ENCODE assay signal across 8 mouse cellular contexts in the genomic region with DNA sequence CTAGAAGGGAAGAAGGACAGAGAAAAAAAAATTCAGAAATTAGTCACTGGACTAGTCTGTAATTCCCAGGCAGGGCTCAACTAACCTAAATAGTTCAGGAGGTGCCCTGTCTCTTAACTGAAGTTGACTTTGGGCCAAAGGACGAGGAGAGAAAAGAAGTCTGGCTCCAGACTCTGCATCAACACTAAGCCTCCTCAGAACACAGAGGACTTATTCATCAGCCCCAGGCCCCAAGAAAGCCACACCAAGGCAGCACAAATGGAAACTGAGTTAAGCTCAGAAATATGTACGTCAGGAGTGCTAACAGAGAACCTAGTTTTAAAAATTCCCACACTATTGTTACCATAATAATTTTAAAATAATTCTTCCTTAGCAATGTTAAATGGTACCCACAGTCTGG. TPM values are rescaled to one million over a fixed set of nuclear protein-coding genes. Genes with fewer than 3 reads are reported as not detected.
DNase-seq lines count a peak whose midpoint lies in the region; ATAC-seq lines count a peak whose summit lies in the region.
"Had no signal": no experiment of that assay in that cellular context is flagged by ENCODE, and none has a peak within 500 bp of the region (broad histone marks: within the 10 kb centered on the region; RNA-seq: fewer than 3 reads in every experiment).

No protein-coding gene starts in this region.

- peak overlapping the region; percentile 44; the same call in 1 of the 2 replicates for H3K27ac ChIP-seq in forebrain, embryonic 14.5 days (ENCODE audit: low read depth, low read length)
- H3K27ac ChIP-seq in limb, embryonic 12.5 days: peak overlapping the region; percentile 83

- H3K4me2 ChIP-seq in forebrain, embryonic 14.5 days (ENCODE audit: low read length): peak overlapping the region; percentile 60
- H3K4me2 ChIP-seq in limb, embryonic 12.5 days: peak overlapping the region; percentile 54

- H3K9ac ChIP-seq in forebrain, embryonic 14.5 days (ENCODE audit: low read length): peak overlapping the region; percentile 17; the same call in 1 of the 2 replicates
- H3K9ac ChIP-seq in limb, embryonic 12.5 days (replicated peaks): peak overlapping the region; percentile 13; the same call in 1 of the 2 replicates

- no peak for ATAC-seq in forebrain, embryonic 14.5 days
- no peak for ATAC-seq in limb, embryonic 12.5 days (ENCODE audit: insufficient number of reproducible peaks, insufficient read depth, low FRiP score, low TSS enrichment, low read depth)

- no peaks in the 10 kb centered on the region for H3K9me3 ChIP-seq in forebrain, embryonic 14.5 days (replicated peaks; ENCODE audit: control insufficient read depth, low read length)
- H3K9me3 ChIP-seq in limb, embryonic 12.5 days: no peaks in the 10 kb centered on the region

- DNase-seq in right cerebral cortex, postnatal 10 days (ENCODE audit: low spot score in 2 of 2): peak; percentile 30 to 41
- no peak for DNase-seq in right cerebral cortex, postnatal 4 days
- DNase-seq in forebrain, embryonic 14.5 days (ENCODE audit: low spot score): peak; percentile 52
- DNase-seq in thymus, postnatal 14 days: no peak
- DNase-seq in natural killer cell, adult 2 months (ENCODE audit: low spot score in 2 of 2): no peak
- DNase-seq in cerebellum, postnatal 14 days: no peak
- DNase-seq: kidney, adult 18-20 months had no signal

- H3K36me3 ChIP-seq in forebrain, embryonic 14.5 days (ENCODE audit: control insufficient read depth, insufficient read depth, low read length): peaks cover 36% of the 10 kb centered on the region
- H3K36me3 ChIP-seq in limb, embryonic 12.5 days: peaks cover 40% of the 10 kb centered on the region

- WGBS in forebrain, embryonic 14.5 days: 1% methylated on average over 2 of the region's 2 CpGs
- 31% methylated on average over 2 of the region's 2 CpGs for WGBS in limb, embryonic 12.5 days

- H3K4me3 ChIP-seq in forebrain, embryonic 14.5 days (ENCODE audit: low read depth, low read length): peak overlapping the region; percentile 15
- peak overlapping the region; percentile 29 for H3K4me3 ChIP-seq in limb, embryonic 12.5 days (replicated peaks)

- H3K4me1 ChIP-seq in forebrain, embryonic 14.5 days (ENCODE audit: control insufficient read depth, insufficient read depth, low read length): peaks cover 16% of the 10 kb centered on the region
- peaks cover 36% of the 10 kb centered on the region for H3K4me1 ChIP-seq in limb, embryonic 12.5 days (replicated peaks)

- H3K27me3 ChIP-seq in forebrain, embryonic 14.5 days (replicated peaks; ENCODE audit: control insufficient read depth, insufficient read depth, low read length): no peaks in the 10 kb centered on the region
- H3K27me3 ChIP-seq in limb, embryonic 12.5 days: no peaks in the 10 kb centered on the region

RNA-seq across cellular contexts. Expression of a gene that starts 25.5 kb away (rescaled TPM):
- 154 and 164 TPM in 2 replicates for polyA plus RNA-seq in forebrain, embryonic 14.5 days (2014; fragmentation: Nextera tagmentation; extraction: Ambion mirVana)
- 201 and 206 TPM in 2 replicates for polyA plus RNA-seq in limb, embryonic 12.5 days (2016; fragmentation: Nextera tagmentation; extraction: Ambion mirVana)

RNA-seq across cellular contexts. Expression of a gene that starts 26.1 kb away (rescaled TPM):
- 790 and 857 TPM in 2 replicates for polyA plus RNA-seq in forebrain, embryonic 14.5 days (2014; fragmentation: Nextera tagmentation; extraction: Ambion mirVana)
- polyA plus RNA-seq in limb, embryonic 12.5 days (2016; fragmentation: Nextera tagmentation; extraction: Ambion mirVana): 1,378 and 1,438 TPM in 2 replicates

RNA-seq across cellular contexts. Expression of a gene that starts 44.1 kb away (rescaled TPM):
- polyA plus RNA-seq in forebrain, embryonic 14.5 days (2014; fragmentation: Nextera tagmentation; extraction: Ambion mirVana): 0.42 and 1.1 TPM in 2 replicates
- 4.6 and 4.7 TPM in 2 replicates for polyA plus RNA-seq in limb, embryonic 12.5 days (2016; fragmentation: Nextera tagmentation; extraction: Ambion mirVana)

RNA-seq across cellular contexts. Expression of a gene that starts 47.3 kb away (rescaled TPM):
- polyA plus RNA-seq in forebrain, embryonic 14.5 days (2014; fragmentation: Nextera tagmentation; extraction: Ambion mirVana): 25.3 and 26.5 TPM in 2 replicates
- 14.6 and 15.2 TPM in 2 replicates for polyA plus RNA-seq in limb, embryonic 12.5 days (2016; fragmentation: Nextera tagmentation; extraction: Ambion mirVana)

RNA-seq across cellular contexts. Expression of a gene that starts 58.4 kb away (rescaled TPM):
- polyA plus RNA-seq in forebrain, embryonic 14.5 days (2014; fragmentation: Nextera tagmentation; extraction: Ambion mirVana): 261 and 271 TPM in 2 replicates
- polyA plus RNA-seq in limb, embryonic 12.5 days (2016; fragmentation: Nextera tagmentation; extraction: Ambion mirVana): 252 and 259 TPM in 2 replicates

Comparison
In these comparisons a context has a peak if more than half of its experiments do, and no peak if none do; other contexts are left out.
1. DNase-seq: peak in right cerebral cortex, postnatal 10 days (2 of 2) and forebrain, embryonic 14.5 days (single experiment); none in right cerebral cortex, postnatal 4 days (single experiment), thymus, postnatal 14 days (single experiment), natural killer cell, adult 2 months (0 of 2) and cerebellum, postnatal 14 days (0 of 2).